Mouse (Mus musculus) retina, adult 2 months (tissue): ENCODE results near the gene Gm21477.
"Not testable (repeated sequence)": the region's sequence is repeated elsewhere in the genome, so short reads cannot be mapped to it uniquely, and the experiment has no call there.

Source experiments
- DNase-seq: peaks from one replicate; pipeline ENCODE4 v3.0.0-alpha.2; 2012; ENCODE audit warnings: low read depth, low spot score

Gene Gm21477

DNA sequence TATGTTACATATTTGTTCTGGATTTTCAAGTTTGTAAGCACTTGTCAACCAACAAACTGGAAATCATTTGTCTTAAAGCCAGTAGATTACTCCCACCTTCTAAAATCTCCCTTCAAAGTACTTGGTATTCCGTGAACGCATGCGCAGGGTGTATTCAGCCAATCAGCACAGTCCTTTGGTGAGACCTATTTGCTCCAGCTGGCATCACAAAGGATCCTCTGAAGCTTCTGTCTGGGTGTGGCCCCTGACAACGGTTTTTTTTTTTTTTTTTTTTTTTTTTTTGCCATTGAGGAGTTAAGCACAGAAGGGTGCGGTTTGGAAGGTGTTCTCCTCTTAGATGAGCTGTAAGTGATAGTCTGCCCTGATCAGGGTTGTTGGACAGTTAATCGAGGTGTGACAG lies at the start of gene Gm21477:
Gene Gm21477, plus strand, starts transcription at position 301 of the 400 bp plus-strand sequence.
- DNase-seq: not testable (repeated sequence)
